Mouse (Mus musculus) midbrain, postnatal 0 days (tissue): ENCODE data around the gene Cyfip2. TPM values are rescaled to one million over a fixed set of nuclear protein-coding genes. Genes with fewer than 3 reads are reported as not detected.

Experiments used
- ATAC-seq: fragments of 200-750 bp; cut with Nextera tagmentation; 2 replicates; pipeline ENCODE4 v1.8.0; 2017; ENCODE audit warnings: moderate number of reproducible peaks, mild to moderate bottlenecking, moderate TSS enrichment, moderate library complexity; ENCODE audit not compliant: low FRiP score
- DNase-seq: peaks from one replicate; pipeline ENCODE4 v3.0.0-alpha.2; 2015; ENCODE audit warnings: low spot score
- H3K27ac ChIP-seq: fragments of 300-500 bp; sonication (generic); 2 replicates; pipeline ENCODE4 v1.5.1; 2014; ENCODE audit warnings: low read depth, mild to moderate bottlenecking, low read length, mixed read lengths
- H3K27me3 ChIP-seq: fragments of 300-500 bp; sonication (generic); 2 replicates; pipeline ENCODE4 v1.6.1; 2014; ENCODE audit warnings: low read length, control low read depth, mixed read lengths; ENCODE audit not compliant: insufficient read depth
- H3K36me3 ChIP-seq: fragments of 300-500 bp; sonication (generic); 2 replicates; pipeline ENCODE4 v1.6.1; 2014; ENCODE audit warnings: low read length, control low read depth, mixed read lengths; ENCODE audit not compliant: insufficient read depth
- H3K4me1 ChIP-seq: fragments of 300-500 bp; sonication (generic); 2 replicates; pipeline ENCODE4 v1.6.1; 2014; ENCODE audit warnings: mild to moderate bottlenecking, control low read depth, antibody characterized with exemption, low read length, mixed read lengths; ENCODE audit not compliant: insufficient read depth
- H3K4me2 ChIP-seq: fragments of 300-500 bp; sonication (generic); 2 replicates; pipeline ENCODE4 v1.6.1; 2014; ENCODE audit warnings: low read depth, mild to moderate bottlenecking, low read length, mixed read lengths; ENCODE audit not compliant: poor library complexity, severe bottlenecking
- H3K4me3 ChIP-seq: fragments of 300-500 bp; sonication (generic); 2 replicates; pipeline ENCODE4 v1.5.1; 2014; ENCODE audit warnings: low read depth, mild to moderate bottlenecking, low read length, moderate library complexity
- H3K9ac ChIP-seq: fragments of 300-500 bp; sonication (generic); replicated peaks from 2 replicates; pipeline ENCODE4 v1.6.1; 2014; ENCODE audit warnings: mild to moderate bottlenecking, low read length, moderate library complexity, mixed read lengths; ENCODE audit not compliant: poor library complexity, severe bottlenecking
- H3K9me3 ChIP-seq: fragments of 300-500 bp; sonication (generic); 2 replicates; pipeline ENCODE4 v1.6.1; 2016; ENCODE audit warnings: low read length, control low read depth
- CTCF ChIP-seq: IDR thresholded peaks from 2 replicates; pipeline ENCODE4 v1.5.1; 2016; ENCODE audit warnings: antibody characterized with exemption, mild to moderate bottlenecking
- WGBS: fragments of 180-500 bp; shearing (Covaris S2); extraction: QIAGEN DNeasy Blood & Tissue Kit; methylation state at CpG from one replicate; pipeline ENCODE4 v1.1.7; 2014; 5-methylcytosine and 5-hydroxymethylcytosine counted together
- polyA plus RNA-seq: library from polyadenylated mRNA; unstranded; fragments of >200 nt; fragmentation: Nextera tagmentation; extraction: Ambion mirVana; gene quantifications from 2 replicates; pipeline ENCODE4 v1.2.1, GENCODE M21; 2015
- total RNA-seq: library from RNA; depleted of rRNA; stranded (reverse); fragments of >200 nt; gene quantifications from 2 replicates; pipeline ENCODE4 v1.2.3, GENCODE M21; 2014

Gene Cyfip2
- total and polyA plus RNA-seq, 2 experiments from 2014 or later = 83.7 to 133 TPM

- Histone ChIP-seq H3K9me3 (no peaks in the 10 kb centered on the region), H3K4me2 (no peak overlapping the region), H3K27me3 (no peaks in the 10 kb centered on the region), H3K27ac (no peak overlapping the region), H3K9ac (no peak overlapping the region), H3K4me3 (no peak overlapping the region), H3K4me1 (no peaks in the 10 kb centered on the region), H3K36me3 (peaks cover 62% of the 10 kb centered on the region)
- no peak for TF ChIP-seq CTCF
- no peak for ATAC-seq
- DNase-seq = no peak
- 87% methylated on average over 3 of the region's 3 CpGs for WGBS
Measured at GRCm38 (mm10) chr11:46262854-46263253, 49.8 kb downstream of the Cyfip2 start.

- no peak for TF ChIP-seq CTCF
- no peak for DNase-seq
Measured at GRCm38 (mm10) chr11:46258749-46259148, 53.9 kb downstream of the Cyfip2 start.

DNA sequence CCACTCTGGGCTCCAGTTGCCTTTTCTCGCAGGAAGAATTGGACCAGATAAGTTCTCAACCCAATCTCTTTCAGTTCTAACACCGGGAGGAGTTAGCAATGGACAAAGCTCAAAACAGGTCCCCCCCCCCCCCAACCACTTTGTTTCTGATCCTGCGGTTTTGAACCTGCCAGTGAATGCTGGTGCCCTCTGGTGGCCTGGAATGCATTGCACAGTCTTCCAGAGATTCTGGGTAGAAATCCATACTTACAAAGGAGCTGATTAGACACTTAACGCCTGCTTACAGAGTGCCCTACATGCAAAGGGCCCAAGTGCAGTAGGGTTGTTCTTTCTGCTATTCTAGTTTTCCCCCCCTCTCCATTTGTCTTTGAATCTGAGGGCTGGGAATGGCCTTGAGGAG lies 54.5 kb downstream of the Cyfip2 start:
- H3K4me1 ChIP-seq = no peaks in the 10 kb centered on the region
- no peak overlapping the region for H3K4me3 ChIP-seq
- WGBS = 79% methylated on average over 4 of the region's 4 CpGs
- H3K36me3 ChIP-seq = peaks cover 58% of the 10 kb centered on the region
- no peak overlapping the region for H3K27ac ChIP-seq
- no peak overlapping the region for H3K9ac ChIP-seq
- no peak overlapping the region for H3K4me2 ChIP-seq
- TF ChIP-seq CTCF = peak; percentile 70
- ATAC-seq (no peak), DNase-seq (no peak)
- H3K27me3 ChIP-seq = no peaks in the 10 kb centered on the region
- H3K9me3 ChIP-seq = no peaks in the 10 kb centered on the region

More at GRCm38 (mm10) chr11:46258749-46259148, 53.9 kb downstream of the Cyfip2 start:
- ATAC-seq = no peak
- no peaks in the 10 kb centered on the region for H3K9me3 ChIP-seq
- H3K4me2 ChIP-seq = no peak overlapping the region
- WGBS = 93% methylated on average over 8 of the region's 8 CpGs
- no peaks in the 10 kb centered on the region for H3K27me3 ChIP-seq
- H3K4me3 ChIP-seq = no peak overlapping the region
- H3K27ac ChIP-seq = no peak overlapping the region
- no peak overlapping the region for H3K9ac ChIP-seq
- H3K36me3 ChIP-seq = peaks cover 56% of the 10 kb centered on the region
- no peaks in the 10 kb centered on the region for H3K4me1 ChIP-seq

DNA sequence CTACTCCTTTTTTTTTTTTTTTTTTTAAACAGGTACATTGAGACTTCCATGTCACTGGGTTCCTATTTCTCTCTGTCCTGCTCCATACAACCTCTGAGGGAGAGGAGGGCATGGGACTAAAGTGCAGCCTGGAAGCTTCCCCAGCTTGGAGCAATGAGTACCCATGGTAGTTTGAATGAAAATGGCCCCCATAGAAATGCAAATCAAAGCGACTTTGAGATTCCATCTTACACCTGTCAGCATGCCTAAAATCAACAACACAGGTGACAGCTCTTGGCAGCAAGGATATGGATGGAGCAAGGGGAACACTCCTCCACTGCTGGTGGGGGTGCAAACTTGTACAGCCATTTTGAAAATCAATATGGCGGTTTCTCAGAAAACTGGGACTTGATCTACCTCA lies 57.4 kb downstream of the Cyfip2 start:
- no peak for TF ChIP-seq CTCF
- no peak overlapping the region for H3K27ac ChIP-seq
- no peak overlapping the region for H3K4me3 ChIP-seq
- H3K36me3 ChIP-seq = peaks cover 52% of the 10 kb centered on the region
- no peaks in the 10 kb centered on the region for H3K4me1 ChIP-seq
- no peaks in the 10 kb centered on the region for H3K27me3 ChIP-seq
- ATAC-seq = no peak
- WGBS = 89% methylated on average over 2 of the region's 2 CpGs
- no peak overlapping the region for H3K9ac ChIP-seq
- H3K4me2 ChIP-seq = no peak overlapping the region
- DNase-seq = no peak
- no peaks in the 10 kb centered on the region for H3K9me3 ChIP-seq

DNA sequence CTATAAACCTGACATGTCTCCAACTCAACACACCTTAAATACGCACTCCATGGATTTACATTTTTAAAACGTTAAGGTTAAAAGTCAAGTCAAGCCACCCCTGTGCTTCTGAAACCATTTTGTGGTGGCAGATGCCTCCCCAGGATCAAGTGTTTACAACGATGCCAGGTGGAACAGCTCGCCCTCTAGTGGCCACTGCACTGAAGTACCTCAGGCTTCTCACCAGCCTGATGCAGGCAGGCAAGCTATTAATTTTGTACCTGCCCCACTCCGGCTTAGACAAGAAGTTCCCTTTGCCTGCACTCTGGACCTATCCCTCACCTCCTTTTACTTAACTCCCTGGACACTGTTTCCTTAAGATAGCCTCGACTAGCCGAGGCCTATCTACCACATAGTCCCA lies 60.7 kb downstream of the Cyfip2 start:
- DNase-seq (peak; percentile 74), ATAC-seq (peak; percentile 71; the same call in 1 of the 2 replicates)
- H3K4me2 ChIP-seq = no peak overlapping the region
- peak; percentile 94 for TF ChIP-seq CTCF
- no peak overlapping the region for H3K27ac ChIP-seq
- H3K9me3 ChIP-seq = no peaks in the 10 kb centered on the region
- no peak overlapping the region for H3K4me3 ChIP-seq
- no peak overlapping the region for H3K9ac ChIP-seq
- WGBS = 35% methylated on average over 7 of the region's 7 CpGs
- peaks cover 61% of the 10 kb centered on the region for H3K36me3 ChIP-seq
- no peaks in the 10 kb centered on the region for H3K27me3 ChIP-seq
- H3K4me1 ChIP-seq = no peaks in the 10 kb centered on the region

DNA sequence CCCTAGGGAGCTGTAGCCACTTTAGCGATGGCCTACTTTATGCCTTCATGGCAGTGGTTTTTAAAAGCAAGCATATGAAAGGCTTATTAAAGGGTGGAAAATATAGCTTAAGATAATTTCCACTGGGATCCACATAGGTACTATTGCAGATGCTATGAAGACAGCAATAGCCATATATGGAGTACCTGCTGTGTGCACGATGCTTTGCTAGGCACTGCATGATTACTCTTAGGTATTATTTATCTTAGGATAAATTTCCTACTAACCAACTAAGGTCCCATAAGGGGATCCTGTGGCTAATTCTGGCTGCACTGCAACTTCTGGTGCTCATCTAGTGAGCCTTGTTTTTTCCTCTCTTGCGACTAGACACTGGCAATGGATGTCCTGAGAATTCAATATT lies 64.3 kb downstream of the Cyfip2 start:
- 86% methylated on average over 3 of the region's 3 CpGs for WGBS
- no peak for ATAC-seq
- no peaks in the 10 kb centered on the region for H3K27me3 ChIP-seq
- H3K9me3 ChIP-seq = no peaks in the 10 kb centered on the region
- peaks cover 63% of the 10 kb centered on the region for H3K36me3 ChIP-seq
- no peak for TF ChIP-seq CTCF
- DNase-seq = peak; percentile 24
- H3K4me3 ChIP-seq = no peak overlapping the region
- H3K9ac ChIP-seq = no peak overlapping the region
- H3K4me2 ChIP-seq = no peak overlapping the region
- H3K4me1 ChIP-seq = no peaks in the 10 kb centered on the region
- no peak overlapping the region for H3K27ac ChIP-seq
